Mouse (Mus musculus) olfactory bulb, adult 2 months (tissue): ENCODE data around the gene Notch1.

Experiments used
- CTCF ChIP-seq: fragments of 200-500 bp; IDR thresholded peaks from 2 replicates; pipeline ENCODE4 v1.5.1; 2012; ENCODE audit warnings: low read depth, mild to moderate bottlenecking, low read length, moderate library complexity; ENCODE audit not compliant: insufficient read depth
- POLR2A ChIP-seq: fragments of 200-500 bp; IDR thresholded peaks from 2 replicates; pipeline ENCODE4 v1.6.1; 2012; ENCODE audit warnings: mild to moderate bottlenecking, low read depth, low read length, moderate library complexity; ENCODE audit not compliant: insufficient read depth

- no peak for TF ChIP-seq POLR2A
- TF ChIP-seq CTCF = no peak
Measured at GRCm38 (mm10) chr2:26409362-26409761, 107.1 kb downstream of the Notch1 start.
